Mouse (Mus musculus) forebrain, embryonic 10.5 days (tissue): ENCODE data around the gene Rnf185. TPM values are rescaled to one million over a fixed set of nuclear protein-coding genes. Genes with fewer than 3 reads are reported as not detected.

Source experiments
- DNase-seq: peaks from one replicate; pipeline ENCODE4 v3.0.0-alpha.2; 2017; ENCODE audit warnings: low spot score; ENCODE audit errors: extremely low spot score
- H3K27ac ChIP-seq: fragments of 300-500 bp; sonication (generic); 2 replicates; pipeline ENCODE4 v1.5.1; 2016; ENCODE audit warnings: mild to moderate bottlenecking
- H3K27me3 ChIP-seq: fragments of 300-500 bp; sonication (generic); 2 replicates; pipeline ENCODE4 v1.6.1; 2016; ENCODE audit warnings: mild to moderate bottlenecking; ENCODE audit not compliant: poor library complexity, severe bottlenecking
- H3K36me3 ChIP-seq: fragments of 300-500 bp; sonication (generic); replicated peaks from 2 replicates; pipeline ENCODE4 v1.6.1; 2016; ENCODE audit warnings: mild to moderate bottlenecking, moderate library complexity
- H3K4me1 ChIP-seq: fragments of 300-500 bp; sonication (generic); 2 replicates; pipeline ENCODE4 v1.6.1; 2016
- H3K4me3 ChIP-seq: fragments of 300-500 bp; sonication (generic); 2 replicates; pipeline ENCODE4 v1.5.1; 2016; ENCODE audit warnings: mild to moderate bottlenecking, moderate library complexity
- H3K9me3 ChIP-seq: fragments of 300-500 bp; sonication (generic); 2 replicates; pipeline ENCODE4 v1.6.1; 2016; ENCODE audit warnings: mild to moderate bottlenecking, moderate library complexity
- WGBS: fragments of 180-500 bp; shearing (Covaris S2); methylation state at CpG from one replicate; pipeline ENCODE4 v1.1.7; 2016; 5-methylcytosine and 5-hydroxymethylcytosine counted together
- polyA plus RNA-seq: library from polyadenylated mRNA; unstranded; fragments of >200 nt; fragmentation: Nextera tagmentation; extraction: Ambion mirVana; gene quantifications from 2 replicates; pipeline ENCODE4 v1.2.1, GENCODE M21; 2016

Gene Rnf185
- polyA plus RNA-seq: 39.6 and 42.4 TPM in 2 replicates

- Histone ChIP-seq H3K27me3 (no peaks in the 10 kb centered on the region), H3K36me3 (peaks cover 30% of the 10 kb centered on the region), H3K27ac (peak within 1 kb of the TSS; percentile 89), H3K9me3 (no peaks in the 10 kb centered on the region), H3K4me1 (peaks cover 24% of the 10 kb centered on the region), H3K4me3 (peak within 1 kb of the TSS; percentile 89)
- under 1% methylated on average over 45 of the region's 45 CpGs for WGBS
- peak; percentile 95 for DNase-seq
Measured at GRCm38 (mm10) chr11:3452167-3452639, at the start of gene Rnf185. TSS of gene Rnf185 (minus strand) at chr11:3452363.

- no peaks in the 10 kb centered on the region for H3K36me3 ChIP-seq
- H3K4me3 ChIP-seq: no peak overlapping the region
- H3K27me3 ChIP-seq: peaks cover 6% of the 10 kb centered on the region; the same call in 1 of the 2 replicates
- 0 out of 2 replicates have a peak, but pooled peaks cover 2% of the 10 kb centered on the region for H3K4me1 ChIP-seq
- H3K27ac ChIP-seq: no peak overlapping the region
- H3K9me3 ChIP-seq: no peaks in the 10 kb centered on the region
- no peak for DNase-seq
- WGBS: 89% methylated on average over 1 of the region's 1 CpGs
Measured at GRCm38 (mm10) chr11:3497296-3497695, 45.1 kb upstream of the Rnf185 start.

GRCm38 (mm10) chr11:3496756-3497155 lies 44.6 kb upstream of the Rnf185 start:
- no peak for DNase-seq
- 62% methylated on average over 5 of the region's 5 CpGs for WGBS

GRCm38 (mm10) chr11:3495496-3495895 lies 43.3 kb upstream of the Rnf185 start:
- no peak overlapping the region for H3K4me3 ChIP-seq
- no peaks in the 10 kb centered on the region for H3K9me3 ChIP-seq
- peaks cover 7% of the 10 kb centered on the region; the same call in 1 of the 2 replicates for H3K4me1 ChIP-seq
- H3K36me3 ChIP-seq: no peaks in the 10 kb centered on the region
- no peak overlapping the region for H3K27ac ChIP-seq
- no peaks in the 10 kb centered on the region for H3K27me3 ChIP-seq
- 94% methylated on average over 14 of the region's 14 CpGs for WGBS
- no peak for DNase-seq

More at GRCm38 (mm10) chr11:3496756-3497155, 44.6 kb upstream of the Rnf185 start:
- no peaks in the 10 kb centered on the region for H3K9me3 ChIP-seq
- peaks cover under 1% of the 10 kb centered on the region; the same call in 1 of the 2 replicates for H3K27me3 ChIP-seq
- no peaks in the 10 kb centered on the region for H3K36me3 ChIP-seq
- no peak overlapping the region for H3K27ac ChIP-seq
- H3K4me3 ChIP-seq: no peak overlapping the region
- H3K4me1 ChIP-seq: peaks cover 7% of the 10 kb centered on the region; the same call in 1 of the 2 replicates

GRCm38 (mm10) chr11:3494857-3495256 lies 42.7 kb upstream of the Rnf185 start:
- no peak for DNase-seq
- H3K9me3 ChIP-seq: no peaks in the 10 kb centered on the region
- WGBS: 83% methylated on average over 17 of the region's 17 CpGs
- peaks cover 7% of the 10 kb centered on the region; the same call in 1 of the 2 replicates for H3K4me1 ChIP-seq
- H3K36me3 ChIP-seq: no peaks in the 10 kb centered on the region
- H3K27ac ChIP-seq: 0 out of 2 replicates have a peak overlapping the region, but pooled peaks have one; percentile 37
- no peaks in the 10 kb centered on the region for H3K27me3 ChIP-seq
- H3K4me3 ChIP-seq: no peak overlapping the region

GRCm38 (mm10) chr11:3492748-3493147 lies 40.6 kb upstream of the Rnf185 start:
- Histone ChIP-seq H3K36me3 (no peaks in the 10 kb centered on the region), H3K27me3 (no peaks in the 10 kb centered on the region), H3K27ac (no peak overlapping the region), H3K4me1 (peaks cover 16% of the 10 kb centered on the region), H3K9me3 (no peaks in the 10 kb centered on the region), H3K4me3 (no peak overlapping the region)
- 78% methylated on average over 4 of the region's 4 CpGs for WGBS
- DNase-seq: no peak

GRCm38 (mm10) chr11:3489036-3489435 lies 36.9 kb upstream of the Rnf185 start:
- Histone ChIP-seq H3K4me1 (peaks cover 14% of the 10 kb centered on the region), H3K36me3 (no peaks in the 10 kb centered on the region), H3K27me3 (no peaks in the 10 kb centered on the region), H3K27ac (no peak overlapping the region), H3K4me3 (no peak overlapping the region), H3K9me3 (no peaks in the 10 kb centered on the region)
- no peak for DNase-seq
- WGBS: 92% methylated on average over 5 of the region's 5 CpGs

GRCm38 (mm10) chr11:3487952-3488570 lies 35.9 kb upstream of the Rnf185 start, which contains the start of gene Pla2g3:
TSS of gene Pla2g3 (plus strand) at chr11:3488284.
- Histone ChIP-seq H3K27me3 (no peaks in the 10 kb centered on the region), H3K27ac (peak within 1 kb of the TSS; percentile 54; the same call in 1 of the 2 replicates), H3K9me3 (no peaks in the 10 kb centered on the region), H3K4me3 (peak within 1 kb of the TSS; percentile 12; the same call in 1 of the 2 replicates), H3K4me1 (peaks cover 14% of the 10 kb centered on the region), H3K36me3 (no peaks in the 10 kb centered on the region)
- 32% methylated on average over 11 of the region's 11 CpGs for WGBS
- peak; percentile 24 for DNase-seq

GRCm38 (mm10) chr11:3486349-3486748 lies 34.2 kb upstream of the Rnf185 start:
- H3K27me3 ChIP-seq: no peaks in the 10 kb centered on the region
- DNase-seq: no peak
- H3K4me3 ChIP-seq: no peak overlapping the region
- no peaks in the 10 kb centered on the region for H3K36me3 ChIP-seq
- 77% methylated on average over 7 of the region's 7 CpGs for WGBS
- peaks cover 10% of the 10 kb centered on the region for H3K4me1 ChIP-seq
- no peaks in the 10 kb centered on the region for H3K9me3 ChIP-seq
- H3K27ac ChIP-seq: no peak overlapping the region

GRCm38 (mm10) chr11:3483980-3484642 lies 31.9 kb upstream of the Rnf185 start:
- H3K9me3 ChIP-seq: no peaks in the 10 kb centered on the region
- H3K36me3 ChIP-seq: no peaks in the 10 kb centered on the region
- DNase-seq: no peak
- 71% methylated on average over 11 of the region's 11 CpGs for WGBS
- H3K4me3 ChIP-seq: no peak overlapping the region
- no peaks in the 10 kb centered on the region for H3K27me3 ChIP-seq
- H3K4me1 ChIP-seq: peaks cover 10% of the 10 kb centered on the region
- no peak overlapping the region for H3K27ac ChIP-seq

GRCm38 (mm10) chr11:3475489-3475888 lies 23.3 kb upstream of the Rnf185 start:
- Histone ChIP-seq H3K4me3 (no peak overlapping the region), H3K9me3 (no peaks in the 10 kb centered on the region), H3K27me3 (peaks cover 3% of the 10 kb centered on the region; the same call in 1 of the 2 replicates), H3K27ac (no peak overlapping the region), H3K36me3 (no peaks in the 10 kb centered on the region), H3K4me1 (no peaks in the 10 kb centered on the region)
- no peak for DNase-seq

- Histone ChIP-seq H3K4me3 (no peak overlapping the region), H3K4me1 (peaks cover 2% of the 10 kb centered on the region; the same call in 1 of the 2 replicates), H3K27me3 (peaks cover 3% of the 10 kb centered on the region; the same call in 1 of the 2 replicates), H3K27ac (no peak overlapping the region), H3K9me3 (no peaks in the 10 kb centered on the region), H3K36me3 (no peaks in the 10 kb centered on the region)
- DNase-seq: no peak
- 90% methylated on average over 7 of the region's 7 CpGs for WGBS
Measured at GRCm38 (mm10) chr11:3474480-3475115, 22.4 kb upstream of the Rnf185 start.
